Mouse (Mus musculus): ENCODE results near the gene Exoc6. TPM values are rescaled to one million over a fixed set of nuclear protein-coding genes. Genes with fewer than 3 reads are reported as not detected.
A peak's percentile ranks its signal among the peaks of the same experiment; 100 is the strongest.
"Not testable (repeated sequence)": the region's sequence is repeated elsewhere in the genome, so short reads cannot be mapped to it uniquely, and the experiment has no call there.

Gene Exoc6
- polyA plus RNA-seq, 2 experiments: 17.3 to 31.6 TPM

GRCm38 (mm10) chr19:37525925-37526324 lies 24.3 kb upstream of the Exoc6 start:
- Histone ChIP-seq H3K9ac (replicated peaks) (no peak overlapping the region), H3K27ac (no peak overlapping the region), H3K4me2 (ENCODE audit: low read depth) (no peak overlapping the region), H3K27me3 (ENCODE audit: control insufficient read depth, insufficient read depth, low read length) (no peaks in the 10 kb centered on the region), H3K4me3 (ENCODE audit: insufficient read depth in 1 of 2, low read depth in 2 of 2, low read length in 2 of 2) (no peak overlapping the region), H3K36me3 (replicated peaks; ENCODE audit: control insufficient read depth, insufficient read depth, low read depth) (no peaks in the 10 kb centered on the region), H3K4me1 (replicated peaks; ENCODE audit: control insufficient read depth in 2 of 2, insufficient read depth in 2 of 2, low read length in 1 of 2) (peaks cover 16 to 32% of the 10 kb centered on the region in 2 experiments), H3K9me3 (ENCODE audit: control insufficient read depth, low read length) (no peaks in the 10 kb centered on the region)
- ATAC-seq (ENCODE audit: insufficient read depth): no peak
- no peak for TF ChIP-seq CTCF (IDR thresholded peaks at IDR 0.05; ENCODE audit: low read depth)
- no peak for TF ChIP-seq EP300 (IDR thresholded peaks at IDR 0.05; ENCODE audit: low read depth)
- WGBS (ENCODE audit: insufficient replicate concordance): 73% methylated on average over 11 of the region's 11 CpGs
- no peak for DNase-seq (ENCODE audit: low read depth in 3 of 3, low spot score in 3 of 3)

GRCm38 (mm10) chr19:37526768-37527167 lies 23.4 kb upstream of the Exoc6 start:
- peaks cover 8 to 26% of the 10 kb centered on the region in 2 experiments for H3K4me1 ChIP-seq (replicated peaks; ENCODE audit: control insufficient read depth in 2 of 2, insufficient read depth in 2 of 2, low read length in 1 of 2)

GRCm38 (mm10) chr19:37527736-37528135 lies 22.5 kb upstream of the Exoc6 start:
- not testable (repeated sequence) for H3K27ac ChIP-seq; ATAC-seq (ENCODE audit: insufficient read depth); H3K27me3 ChIP-seq (ENCODE audit: control insufficient read depth, insufficient read depth, low read length); H3K4me3 ChIP-seq (ENCODE audit: insufficient read depth in 1 of 2, low read depth in 2 of 2, low read length in 2 of 2); H3K9ac ChIP-seq (replicated peaks); H3K4me2 ChIP-seq (ENCODE audit: low read depth); H3K9me3 ChIP-seq (ENCODE audit: control insufficient read depth, low read length); DNase-seq (ENCODE audit: low read depth in 3 of 3, low spot score in 3 of 3); H3K36me3 ChIP-seq (replicated peaks; ENCODE audit: control insufficient read depth, insufficient read depth, low read depth)
- peaks cover 7 to 24% of the 10 kb centered on the region in 2 experiments; a peak in 3 of 4 replicates for H3K4me1 ChIP-seq (replicated peaks; ENCODE audit: control insufficient read depth in 2 of 2, insufficient read depth in 2 of 2, low read length in 1 of 2)
- WGBS (ENCODE audit: insufficient replicate concordance): 64% methylated on average over 3 of the region's 3 CpGs

More at GRCm38 (mm10) chr19:37526768-37527167, 23.4 kb upstream of the Exoc6 start:
- Histone ChIP-seq H3K4me2 (ENCODE audit: low read depth) (no peak overlapping the region), H3K4me3 (ENCODE audit: insufficient read depth in 1 of 2, low read depth in 2 of 2, low read length in 2 of 2) (no peak overlapping the region), H3K27me3 (ENCODE audit: control insufficient read depth, insufficient read depth, low read length) (no peaks in the 10 kb centered on the region), H3K9me3 (ENCODE audit: control insufficient read depth, low read length) (no peaks in the 10 kb centered on the region), H3K36me3 (replicated peaks; ENCODE audit: control insufficient read depth, insufficient read depth, low read depth) (no peaks in the 10 kb centered on the region), H3K9ac (replicated peaks) (no peak overlapping the region), H3K27ac (no peak overlapping the region)
- no peak for TF ChIP-seq EP300 (IDR thresholded peaks at IDR 0.05; ENCODE audit: low read depth)
- no peak for TF ChIP-seq CTCF (IDR thresholded peaks at IDR 0.05; ENCODE audit: low read depth)
- ATAC-seq (ENCODE audit: insufficient read depth) (no peak), DNase-seq (ENCODE audit: low read depth in 3 of 3, low spot score in 3 of 3) (no peak)
- 29% methylated on average over 8 of the region's 8 CpGs for WGBS (ENCODE audit: insufficient replicate concordance)

GRCm38 (mm10) chr19:37528581-37528980 lies 21.6 kb upstream of the Exoc6 start:
- H3K9me3 ChIP-seq (ENCODE audit: control insufficient read depth, low read length): no peaks in the 10 kb centered on the region
- 15% methylated on average over 6 of the region's 6 CpGs for WGBS (ENCODE audit: insufficient replicate concordance)
- peak; percentile 16; the same call in 1 of the 2 replicates for TF ChIP-seq EP300 (IDR thresholded peaks at IDR 0.05; ENCODE audit: low read depth)
- TF ChIP-seq CTCF (IDR thresholded peaks at IDR 0.05; ENCODE audit: low read depth): no peak

GRCm38 (mm10) chr19:37529296-37529695 lies 20.9 kb upstream of the Exoc6 start:
- H3K27me3 ChIP-seq (ENCODE audit: control insufficient read depth, insufficient read depth, low read length): no peaks in the 10 kb centered on the region
- DNase-seq (ENCODE audit: low read depth in 3 of 3, low spot score in 3 of 3) (no peak), ATAC-seq (ENCODE audit: insufficient read depth) (no peak)
- no peaks in the 10 kb centered on the region for H3K36me3 ChIP-seq (replicated peaks; ENCODE audit: control insufficient read depth, insufficient read depth, low read depth)
- no peaks in the 10 kb centered on the region for H3K9me3 ChIP-seq (ENCODE audit: control insufficient read depth, low read length)
- no peak overlapping the region for H3K4me3 ChIP-seq (ENCODE audit: insufficient read depth in 1 of 2, low read depth in 2 of 2, low read length in 2 of 2)
- H3K4me2 ChIP-seq (ENCODE audit: low read depth): no peak overlapping the region
- TF ChIP-seq CTCF (IDR thresholded peaks at IDR 0.05; ENCODE audit: low read depth): no peak
- no peak for TF ChIP-seq EP300 (IDR thresholded peaks at IDR 0.05; ENCODE audit: low read depth)
- peaks cover 7 to 13% of the 10 kb centered on the region in 2 experiments; a peak in 3 of 4 replicates for H3K4me1 ChIP-seq (replicated peaks; ENCODE audit: control insufficient read depth in 2 of 2, insufficient read depth in 2 of 2, low read length in 1 of 2)
- no peak overlapping the region for H3K9ac ChIP-seq (replicated peaks)
- 78% methylated on average over 9 of the region's 9 CpGs for WGBS (ENCODE audit: insufficient replicate concordance)
- no peak overlapping the region for H3K27ac ChIP-seq

More at GRCm38 (mm10) chr19:37528581-37528980, 21.6 kb upstream of the Exoc6 start:
- Histone ChIP-seq H3K4me3 (ENCODE audit: insufficient read depth in 1 of 2, low read depth in 2 of 2, low read length in 2 of 2) (no peak overlapping the region), H3K9ac (replicated peaks) (no peak overlapping the region), H3K4me1 (replicated peaks; ENCODE audit: control insufficient read depth in 2 of 2, insufficient read depth in 2 of 2, low read length in 1 of 2) (peaks cover 7 to 18% of the 10 kb centered on the region in 2 experiments; a peak in 3 of 4 replicates), H3K27ac (no peak overlapping the region), H3K36me3 (replicated peaks; ENCODE audit: control insufficient read depth, insufficient read depth, low read depth) (no peaks in the 10 kb centered on the region), H3K27me3 (ENCODE audit: control insufficient read depth, insufficient read depth, low read length) (no peaks in the 10 kb centered on the region), H3K4me2 (ENCODE audit: low read depth) (no peak overlapping the region)
- no peak for ATAC-seq (ENCODE audit: insufficient read depth)
- DNase-seq (ENCODE audit: low read depth in 3 of 3, low spot score in 3 of 3): no peak
